Mouse (Mus musculus) Patski (cell line): ENCODE results near the gene Nqo1. TPM values are rescaled to one million over a fixed set of nuclear protein-coding genes. Genes with fewer than 3 reads are reported as not detected.
A peak's percentile ranks its signal among the peaks of the same experiment; 100 is the strongest.

Experiments used
- ATAC-seq: fragments of 100-300 bp; one replicate; pipeline ENCODE4 v1.8.0; 2021
- CTCF ChIA-PET: fragments of 350-600 bp; sonication (Branson Sonifier 250); formaldehyde crosslinking; loops from one replicate; lab custom pipeline; 2022; ENCODE audit warnings: inconsistent platforms; lab: Charles Lee
- POLR2A ChIA-PET: fragments of 350-600 bp; sonication (Branson Sonifier 250); formaldehyde crosslinking; loops from one replicate; lab custom pipeline; 2022; ENCODE audit warnings: antibody characterized with exemption, inconsistent platforms; lab: Charles Lee
- DNase-seq: peaks from one replicate; pipeline ENCODE4 v3.0.0-alpha.2; 2011; ENCODE audit warnings: low read depth, low spot score
- H3K27me3 ChIP-seq: fragments of 371-371 bp; one replicate; pipeline ENCODE4 v1.5.1; 2021
- CTCF ChIP-seq: fragments of 100-300 bp; IDR thresholded peaks from one replicate; pipeline ENCODE4 v1.5.1; 2021
- in situ Hi-C: fragments of 300-500 bp; cut with MboI; formaldehyde crosslinking; loops from 3 replicates; pipeline ENCODE4 v1.11.1; 2018; ENCODE audit warnings: low pct_unique_long_range_greater_than_20kb, mixed read lengths
- polyA plus RNA-seq: library from polyadenylated mRNA; unstranded; gene quantifications from one replicate; pipeline ENCODE4 v1.2.3, GENCODE M21; 2021

Nqo1 gene
- polyA plus RNA-seq, 1 experiment from 2014 or later: 1.0 TPM

DNA sequence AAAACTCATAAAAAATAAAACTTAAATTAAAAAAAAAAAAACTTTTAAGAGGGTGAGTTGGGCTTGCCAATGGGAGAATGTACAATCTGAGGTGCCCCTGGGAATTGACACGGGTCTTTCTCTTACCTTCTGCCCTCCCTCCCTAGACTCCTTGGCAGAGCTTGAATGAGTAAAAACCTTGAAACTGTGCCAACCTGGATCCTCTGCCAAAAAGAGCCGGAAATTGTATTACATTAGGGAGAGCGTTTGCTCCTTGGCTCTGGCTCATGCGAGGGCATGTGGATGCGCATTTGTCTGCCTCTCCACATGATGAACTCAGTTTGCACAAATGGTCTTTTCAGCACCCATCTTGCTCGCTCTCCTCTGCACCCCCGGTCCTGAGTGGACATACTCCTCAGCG lies 13.4 kb downstream of the Nqo1 start:
- DNase-seq: peak; percentile 73
- no peaks in the 10 kb centered on the region for H3K27me3 ChIP-seq
- no peak for TF ChIP-seq CTCF
- ChIA-PET CTCF (interaction anchor here (0.8 to 4.0 kb wide), 6 partner anchors 11 to 183 kb away, joined by 3 to 19 read pairs (median 5); partner anchors contain the start of genes Nob1 and Nqo1), POLR2A (interaction anchor here (0.7 kb wide), 1 partner anchor 113 kb away, joined by 3 read pairs; no protein-coding TSS in a partner anchor)
- in situ Hi-C loops: loop anchor here (5.0 kb wide), 2 partner anchors 33 to 188 kb away; no protein-coding TSS in a partner anchor
- ATAC-seq: peak; percentile 48

DNA sequence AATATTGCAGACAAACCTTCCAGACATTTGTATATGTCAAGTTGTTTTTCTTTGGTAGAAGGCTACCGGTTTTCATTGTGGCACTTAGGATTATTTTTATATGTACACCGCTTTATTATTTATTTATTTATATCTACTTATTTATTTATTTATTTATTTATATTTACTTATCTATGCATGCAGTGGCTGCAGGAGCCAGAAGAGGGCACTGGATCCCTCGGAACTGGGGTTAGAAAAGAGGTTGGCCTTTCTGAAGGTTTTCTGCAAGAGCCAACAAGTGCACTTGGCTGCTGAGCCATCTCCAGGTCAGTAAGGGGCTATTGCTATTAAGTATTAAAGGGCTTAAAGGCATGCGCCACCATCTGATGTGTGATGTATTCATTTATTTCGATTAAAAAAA lies 15.1 kb downstream of the Nqo1 start:
- no peak for DNase-seq
- in situ Hi-C loops: loop anchor here (5.0 kb wide), 2 partner anchors 34 to 189 kb away; no protein-coding TSS in a partner anchor
- ATAC-seq: no peak
- TF ChIP-seq CTCF: peak; percentile 63
- ChIA-PET CTCF (interaction anchor here (0.7 to 4.0 kb wide), 6 partner anchors 9 to 198 kb away, joined by 3 to 19 read pairs (median 8); partner anchors contain the start of gene Nob1), POLR2A (no interaction called here)
- no peaks in the 10 kb centered on the region for H3K27me3 ChIP-seq

DNA sequence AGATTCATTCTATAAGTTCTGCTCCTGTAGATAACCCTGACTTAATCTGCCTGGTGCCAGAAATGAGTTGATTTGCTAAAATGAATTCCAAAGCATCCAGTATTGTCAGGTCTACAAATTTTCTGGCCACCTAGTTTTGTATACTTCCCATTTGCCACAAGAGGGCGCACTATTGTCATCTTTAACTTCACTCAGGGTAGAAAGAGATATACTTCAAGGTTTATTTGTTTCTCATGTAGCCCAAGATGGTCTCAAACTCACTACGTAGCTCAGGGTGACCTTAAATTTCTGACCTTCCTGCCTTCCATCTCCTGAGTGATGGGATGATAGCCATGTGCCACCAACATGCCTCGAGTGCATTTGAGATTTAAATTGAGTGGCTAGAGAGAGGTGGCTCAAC lies 16.4 kb downstream of the Nqo1 start:
- POLR2A ChIA-PET: no interaction called here
- TF ChIP-seq CTCF: peak; percentile 71

DNA sequence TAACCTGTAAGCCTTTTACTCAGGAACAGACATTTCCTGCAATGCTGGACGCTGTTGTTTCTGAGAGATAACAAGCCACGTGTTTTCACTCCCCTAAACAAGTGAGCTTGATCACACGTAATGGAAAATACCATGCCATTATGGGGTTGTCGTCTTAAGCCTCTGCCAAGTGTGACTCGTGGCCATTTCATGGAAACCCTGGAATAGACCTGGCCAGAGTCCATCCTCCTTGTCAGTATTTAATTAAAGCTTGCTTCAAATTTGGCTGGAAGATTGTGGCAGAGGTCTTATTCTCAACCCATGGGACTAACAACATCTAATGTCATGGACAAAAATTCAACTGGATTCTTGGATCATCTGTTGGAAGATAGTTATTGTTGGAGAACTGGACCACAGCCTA lies 16.8 kb downstream of the Nqo1 start:
- CTCF ChIA-PET: interaction anchor here (0.9 to 4.0 kb wide), 7 partner anchors 9 to 50 kb away, joined by 3 to 19 read pairs (median 4); partner anchors contain the start of gene Nob1
- H3K27me3 ChIP-seq: no peaks in the 10 kb centered on the region
- in situ Hi-C loops: loop anchor here (5.0 kb wide), 2 partner anchors 36 to 191 kb away; no protein-coding TSS in a partner anchor
- TF ChIP-seq CTCF: no peak
- DNase-seq: no peak
- no peak for ATAC-seq
- POLR2A ChIA-PET: interaction anchor here (0.6 kb wide), 1 partner anchor 18 kb away, joined by 3 read pairs; no protein-coding TSS in a partner anchor

More for the DNA sequence above, 16.4 kb downstream of the Nqo1 start:
- no peak for DNase-seq
- in situ Hi-C loops: loop anchor here (5.0 kb wide), 2 partner anchors 36 to 191 kb away; no protein-coding TSS in a partner anchor
- CTCF ChIA-PET: interaction anchor here (0.9 to 4.0 kb wide), 5 partner anchors 9 to 38 kb away, joined by 3 to 19 read pairs (median 6); partner anchors contain the start of gene Nob1
- ATAC-seq: no peak
- H3K27me3 ChIP-seq: no peaks in the 10 kb centered on the region

DNA sequence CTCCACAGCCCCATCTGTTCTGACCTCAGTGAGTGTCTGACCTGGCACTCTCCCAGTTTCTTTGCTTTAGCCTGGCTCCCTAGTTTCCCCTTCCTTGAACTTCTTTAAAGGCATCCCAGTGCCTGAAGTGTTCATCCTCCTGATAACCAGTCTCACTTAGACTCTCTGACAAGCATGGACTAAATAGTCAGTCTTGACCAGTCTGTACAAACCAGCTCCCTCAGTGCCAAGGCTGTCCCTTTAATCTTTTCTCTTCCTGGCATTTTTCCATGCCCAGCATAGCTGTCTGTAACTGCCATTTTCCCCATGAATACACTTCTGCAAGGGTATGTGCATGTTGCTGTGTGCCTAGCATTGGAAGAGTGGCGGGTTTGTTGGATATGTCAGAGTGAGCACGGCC lies 17.9 kb downstream of the Nqo1 start:
- no peak for DNase-seq
- no peak for ATAC-seq
- POLR2A ChIA-PET: no interaction called here
- in situ Hi-C loops: loop anchor here (5.0 kb wide), 2 partner anchors 37 to 192 kb away; no protein-coding TSS in a partner anchor
- TF ChIP-seq CTCF: no peak
- H3K27me3 ChIP-seq: no peaks in the 10 kb centered on the region
- CTCF ChIA-PET: interaction anchor here (1.3 to 1.5 kb wide), 2 partner anchors 38 to 49 kb away, joined by 3 to 4 read pairs; no protein-coding TSS in a partner anchor

DNA sequence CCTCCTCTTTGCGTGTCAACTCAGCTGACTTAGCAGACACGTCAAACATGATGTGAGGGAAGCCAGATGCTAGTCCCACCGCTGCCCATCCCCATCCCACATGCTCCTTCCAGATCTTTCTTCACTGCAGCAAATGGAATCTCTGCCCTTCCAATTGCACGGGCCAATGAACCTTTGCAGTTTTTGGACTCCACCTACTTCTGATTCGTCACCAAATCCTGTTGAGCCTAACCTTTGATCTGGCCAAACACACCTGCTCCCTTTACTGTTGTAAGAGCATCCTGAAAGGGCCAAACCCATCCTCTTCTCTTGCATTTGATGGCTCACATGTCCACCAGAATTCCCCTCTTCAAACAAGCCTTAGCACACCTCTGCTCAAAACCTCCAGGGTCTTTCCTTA lies 18.4 kb downstream of the Nqo1 start:
- POLR2A ChIA-PET: no interaction called here
- in situ Hi-C loops: loop anchor here (5.0 kb wide), 2 partner anchors 38 to 193 kb away; no protein-coding TSS in a partner anchor
- no peak for TF ChIP-seq CTCF
- DNase-seq: no peak
- no peaks in the 10 kb centered on the region for H3K27me3 ChIP-seq
- CTCF ChIA-PET: no interaction called here
- no peak for ATAC-seq

DNA sequence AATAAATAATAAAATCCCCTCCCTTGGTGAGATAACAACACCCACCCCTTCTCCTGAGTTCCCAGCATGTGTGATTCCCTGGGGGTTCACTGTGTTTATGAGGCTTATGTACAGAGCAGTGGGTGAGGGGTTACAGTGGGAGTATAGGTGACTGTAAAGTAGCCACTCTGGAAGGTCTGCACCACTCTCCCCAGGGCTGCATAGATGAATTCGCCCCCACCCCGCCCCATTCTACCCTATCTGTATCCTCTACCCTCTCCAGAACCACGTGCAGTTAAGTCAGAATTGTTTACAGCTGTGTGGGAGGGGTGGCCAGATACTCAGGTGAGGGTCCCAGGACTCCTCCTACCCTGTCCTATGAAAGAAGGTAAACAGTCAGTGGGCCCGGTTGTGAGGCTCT lies 20.1 kb downstream of the Nqo1 start:
- in situ Hi-C loops: no loop called here
- ATAC-seq: no peak
- POLR2A ChIA-PET: no interaction called here
- CTCF ChIA-PET: interaction anchor here (1.1 kb wide), 1 partner anchor 13 kb away, joined by 3 read pairs; no protein-coding TSS in a partner anchor
- no peak for TF ChIP-seq CTCF
- no peak for DNase-seq
- H3K27me3 ChIP-seq: no peaks in the 10 kb centered on the region

DNA sequence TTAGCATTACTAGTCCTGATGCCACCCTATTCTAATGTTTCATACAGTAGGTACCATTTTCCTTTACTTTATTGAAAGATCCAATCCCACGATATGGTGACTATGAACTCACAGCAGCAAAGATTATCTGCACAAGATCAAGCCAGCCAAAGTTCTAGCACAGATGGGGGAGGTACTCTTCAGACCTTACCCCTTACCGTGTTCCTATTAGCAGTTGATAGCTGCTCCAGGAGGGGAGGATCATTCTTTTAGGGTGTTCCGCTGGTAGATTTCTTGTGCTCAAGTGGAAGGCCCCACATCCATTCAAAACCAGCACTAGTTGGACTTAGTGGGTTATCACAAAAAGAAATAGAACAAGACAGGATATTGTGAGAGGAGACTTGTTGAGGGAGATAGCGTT lies 21.3 kb downstream of the Nqo1 start:
- POLR2A ChIA-PET: no interaction called here
- H3K27me3 ChIP-seq: no peaks in the 10 kb centered on the region
- in situ Hi-C loops: no loop called here
- DNase-seq: no peak
- TF ChIP-seq CTCF: no peak
- CTCF ChIA-PET: interaction anchor here (1.1 kb wide), 1 partner anchor 12 kb away, joined by 3 read pairs; no protein-coding TSS in a partner anchor
- ATAC-seq: no peak

DNA sequence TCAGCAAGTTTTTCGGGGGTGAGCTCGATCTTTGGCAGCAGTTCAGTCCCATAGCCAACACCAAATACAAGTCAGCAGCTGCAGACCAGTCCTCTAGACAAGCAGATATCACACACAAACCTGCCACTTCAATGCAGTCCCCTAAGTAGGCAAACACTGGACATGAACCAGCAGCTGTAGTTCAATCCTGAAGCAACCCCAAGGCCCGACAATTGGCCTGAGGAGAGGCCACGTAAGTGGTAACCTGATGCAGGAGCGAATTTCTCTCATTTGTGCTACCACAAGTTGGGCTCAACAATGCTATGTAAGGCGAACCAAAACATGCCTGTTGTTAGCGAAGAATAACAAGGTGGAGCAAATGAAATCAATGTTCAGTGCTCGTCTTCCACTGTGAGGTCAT lies 22.3 kb downstream of the Nqo1 start:
- H3K27me3 ChIP-seq: no peaks in the 10 kb centered on the region
- TF ChIP-seq CTCF: no peak
- CTCF ChIA-PET: interaction anchor here (1.0 kb wide), 1 partner anchor 271 kb away, joined by 3 read pairs; no protein-coding TSS in a partner anchor
- POLR2A ChIA-PET: no interaction called here
- DNase-seq (no peak), ATAC-seq (no peak)
- in situ Hi-C loops: no loop called here

DNA sequence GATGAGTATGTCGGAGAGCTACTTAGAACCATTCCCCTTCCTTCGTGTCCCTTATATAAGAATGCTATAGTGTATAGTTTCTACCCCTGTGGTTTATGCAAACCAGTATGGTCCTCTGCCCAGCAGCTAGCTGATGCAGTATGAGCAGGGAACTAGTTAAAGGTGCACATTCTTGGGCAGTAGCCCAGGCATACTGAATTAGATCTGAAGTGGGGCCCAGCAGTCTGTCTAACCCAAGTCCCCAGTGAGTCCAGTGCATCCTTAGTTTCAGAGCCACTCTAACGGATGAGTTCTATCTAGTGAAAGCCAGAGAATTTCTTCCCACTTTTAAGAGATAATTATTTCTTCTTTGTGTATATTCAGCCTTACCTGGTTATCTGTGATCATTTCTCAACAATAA lies 25.7 kb downstream of the Nqo1 start:
- no peak for TF ChIP-seq CTCF
- ChIA-PET POLR2A (no interaction called here), CTCF (interaction anchor here (3.2 kb wide), 1 partner anchor 9 kb away, joined by 10 read pairs; no protein-coding TSS in a partner anchor)
- ATAC-seq: no peak
- in situ Hi-C loops: no loop called here
- DNase-seq: no peak
- H3K27me3 ChIP-seq: no peaks in the 10 kb centered on the region

DNA sequence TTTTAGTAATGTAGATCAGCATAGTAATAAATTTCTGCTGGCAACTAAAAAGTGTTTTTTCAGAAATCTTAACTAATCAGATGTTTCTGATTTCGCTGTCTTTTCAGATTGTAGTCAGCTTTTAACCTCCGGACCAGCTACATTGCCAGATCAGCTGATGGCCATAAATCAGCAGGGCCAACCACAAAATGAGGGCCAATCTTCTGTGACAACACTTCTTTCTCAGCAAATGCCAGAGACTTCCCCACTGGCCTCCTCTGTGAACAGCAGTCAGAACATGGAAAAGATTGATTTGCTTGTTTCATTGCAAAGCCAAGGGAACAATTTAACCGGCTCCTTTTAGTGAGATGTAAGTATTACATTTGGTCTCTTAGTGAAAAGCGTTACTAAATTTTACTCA lies 32.7 kb downstream of the Nqo1 start:
- no peak for DNase-seq
- CTCF ChIA-PET: interaction anchor here (0.8 to 1.2 kb wide), 2 partner anchors 12 to 25 kb away, joined by 3 read pairs; no protein-coding TSS in a partner anchor
- ATAC-seq: no peak
- no peaks in the 10 kb centered on the region for H3K27me3 ChIP-seq
- POLR2A ChIA-PET: interaction anchor here (0.9 kb wide), 1 partner anchor 9 kb away, joined by 3 read pairs; no protein-coding TSS in a partner anchor
- TF ChIP-seq CTCF: no peak
- in situ Hi-C loops: no loop called here

Other genes starting within 250 kb of the Nqo1 start
- gene Nfat5, start 109.7 kb downstream of the Nqo1 start, polyA plus RNA-seq: 113 TPM
- gene Nob1, start 21.8 kb upstream of the Nqo1 start, polyA plus RNA-seq: 42.1 TPM
- 26.9 TPM for gene Wwp2, start 33.2 kb upstream of the Nqo1 start, polyA plus RNA-seq
- 169 TPM for gene Psmd7, start 185.3 kb upstream of the Nqo1 start, polyA plus RNA-seq